Mouse (Mus musculus) heart, postnatal 14 days (tissue): ENCODE measurements around the gene Tenm4. TPM values are rescaled to one million over a fixed set of nuclear protein-coding genes. Genes with fewer than 3 reads are reported as not detected.

Experiments
- DNase-seq, 2 experiments: peaks; one replicate each; pipeline ENCODE4 v3.0.0; 2021 to 2022
- intact Hi-C: fragments of 180-260 bp; cut with DNase I; formaldehyde crosslinking; loops from one replicate; pipeline ENCODE4 v1.15.1; 2025
- total RNA-seq, 2 experiments: library from RNA; stranded (reverse); gene quantifications; 2 replicates each; pipeline ENCODE4 v1.2.3; 2021

The Tenm4 gene
- total RNA-seq, 2 experiments from 2014 or later: 2.1 to 2.3 TPM

DNA sequence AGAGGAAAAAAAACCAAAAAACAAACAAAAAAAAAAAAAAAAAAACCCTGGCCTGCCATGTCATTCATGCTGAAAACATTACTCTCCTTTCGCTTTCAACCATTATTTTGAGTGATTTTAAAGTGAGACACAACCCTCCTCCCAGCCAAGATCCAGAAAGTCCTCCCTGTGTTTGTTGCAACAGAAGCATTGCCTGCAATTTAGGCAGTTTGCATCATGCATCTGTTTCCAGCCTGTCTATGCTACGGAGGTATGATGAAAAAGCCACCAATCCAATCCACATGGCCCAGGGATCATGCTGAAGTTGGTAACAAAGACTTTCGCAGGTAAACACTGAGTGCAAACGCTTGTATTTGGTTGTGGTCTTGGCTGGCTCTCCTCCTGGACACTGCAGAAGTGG lies 158.3 kb downstream of the Tenm4 start:
- intact Hi-C loops: no loop called here
- no peak for DNase-seq

- intact Hi-C loops: no loop called here
- DNase-seq: no peak
These were observed 160.1 kb downstream of the Tenm4 start for GRCm38 (mm10) chr7:96331186-96331585.

DNA sequence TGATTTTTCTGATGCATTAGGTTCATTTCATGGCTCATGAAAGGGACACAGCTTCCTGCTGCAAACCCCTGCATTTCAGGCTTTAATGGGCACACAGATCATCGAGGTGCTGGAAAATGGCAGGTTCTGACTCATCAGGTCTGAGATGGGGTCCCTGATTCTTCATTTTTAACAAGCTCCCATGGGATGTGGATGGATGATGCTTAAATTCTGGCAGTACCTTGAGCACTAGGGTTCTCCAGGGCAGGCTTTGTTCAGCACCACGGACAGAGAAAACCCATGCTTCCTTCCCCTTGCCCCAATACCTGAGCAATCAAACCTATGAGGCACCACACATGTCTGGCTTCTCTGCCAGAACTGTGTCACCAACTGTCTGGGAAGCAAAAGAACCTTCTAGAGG lies 163.3 kb downstream of the Tenm4 start:
- intact Hi-C loops: no loop called here
- peak; percentile 19 to 37 for DNase-seq

- no peak for DNase-seq
- intact Hi-C loops: no loop called here
These were observed 165.3 kb downstream of the Tenm4 start for GRCm38 (mm10) chr7:96336376-96336775.

- intact Hi-C loops: no loop called here
- DNase-seq: no peak
These were observed 169.8 kb downstream of the Tenm4 start for GRCm38 (mm10) chr7:96340826-96341225.

DNA sequence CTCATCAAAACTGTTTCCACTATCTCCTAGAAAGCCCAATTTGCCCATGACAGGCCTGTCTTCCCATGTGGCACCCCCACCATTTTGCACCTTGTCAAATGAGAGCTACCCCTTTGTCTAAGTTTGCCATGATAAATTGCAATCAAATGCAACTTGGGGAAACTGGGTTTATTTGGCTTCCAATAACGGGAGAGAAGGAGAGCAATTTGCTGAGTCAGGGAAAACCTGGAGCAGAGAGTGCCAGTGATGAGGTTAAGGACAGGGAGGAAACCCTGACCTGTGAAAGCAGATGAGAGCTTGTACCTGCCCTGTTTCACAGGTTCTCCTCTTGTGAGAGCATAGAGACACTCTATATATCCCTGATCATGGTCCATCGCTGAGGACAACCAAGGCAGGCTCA lies 170.4 kb downstream of the Tenm4 start:
- DNase-seq: no peak
- intact Hi-C loops: no loop called here

GRCm38 (mm10) chr7:96342996-96343395 lies 171.9 kb downstream of the Tenm4 start:
- intact Hi-C loops: no loop called here

GRCm38 (mm10) chr7:96343667-96344066 lies 172.6 kb downstream of the Tenm4 start:
- no peak for DNase-seq
- intact Hi-C loops: no loop called here

More at GRCm38 (mm10) chr7:96342996-96343395, 171.9 kb downstream of the Tenm4 start:
- DNase-seq: no peak

DNA sequence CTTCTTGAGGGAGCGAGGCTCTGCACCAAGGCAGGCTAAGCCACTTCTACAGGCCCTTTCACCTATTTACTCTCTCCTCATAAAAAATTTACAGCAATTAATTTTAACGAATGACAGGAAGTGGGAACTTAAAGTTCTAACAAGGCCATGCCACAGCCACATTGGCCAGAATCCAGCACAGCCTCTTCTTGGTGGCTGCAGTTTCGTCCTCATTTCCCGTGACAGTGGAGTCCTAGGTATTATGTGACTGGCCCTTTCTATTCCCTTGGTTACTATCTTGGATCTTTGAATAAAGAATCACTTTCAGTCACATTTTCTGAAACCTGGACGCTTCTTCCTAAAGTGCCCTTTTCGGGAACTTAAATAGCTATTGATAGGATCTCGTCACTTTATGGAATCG lies 181.6 kb downstream of the Tenm4 start:
- intact Hi-C loops: no loop called here
- DNase-seq: no peak

DNA sequence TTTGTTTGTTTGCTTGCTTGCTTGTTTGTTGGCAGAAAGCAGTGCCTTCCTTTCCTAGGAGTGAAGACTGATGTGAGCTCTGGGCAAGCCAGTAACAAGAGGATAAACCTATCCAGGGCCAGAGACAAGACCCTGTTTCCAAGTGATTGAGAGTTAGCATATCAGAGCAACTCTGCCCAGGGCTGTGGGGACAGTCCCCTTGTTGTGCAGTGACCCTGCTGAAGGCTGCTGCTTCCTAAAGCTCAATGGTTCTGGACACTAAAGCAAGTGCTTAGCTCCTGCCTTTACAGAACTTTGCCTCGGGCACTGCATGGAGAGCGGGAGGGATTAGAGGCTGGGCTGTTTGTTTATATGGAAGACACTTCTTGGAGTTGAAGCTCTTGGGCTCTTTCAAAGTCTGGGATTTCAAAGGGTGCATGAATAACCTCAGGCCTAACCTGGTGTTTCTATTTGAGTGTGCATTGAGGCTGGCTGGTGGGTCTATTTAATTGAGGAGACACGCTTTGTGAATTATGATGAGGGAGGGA lies 185.3 kb downstream of the Tenm4 start:
- DNase-seq: no peak
- intact Hi-C loops: no loop called here

DNA sequence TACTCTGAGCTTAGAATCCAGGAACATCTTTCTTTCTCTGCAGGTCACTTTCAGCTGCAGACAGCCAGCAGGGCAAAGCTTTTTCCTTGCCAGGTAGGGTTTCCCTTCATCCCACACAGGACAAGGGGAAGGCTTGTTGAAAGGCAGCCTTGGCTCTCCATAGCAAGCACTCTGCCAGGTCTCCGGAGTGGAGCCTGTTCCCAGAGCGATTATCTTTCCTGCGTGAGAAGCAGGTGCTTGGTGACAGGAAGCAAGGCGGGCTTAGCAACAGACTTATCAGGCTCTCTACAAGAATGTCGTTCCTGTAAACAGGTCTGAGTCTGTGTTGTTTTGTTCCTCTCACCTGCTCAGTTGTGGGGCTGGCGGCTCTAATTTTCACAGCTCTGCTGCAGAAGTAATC lies 186.5 kb downstream of the Tenm4 start:
- peak; percentile 39 to 51 for DNase-seq
- intact Hi-C loops: no loop called here

- no peak for DNase-seq
- intact Hi-C loops: loop anchor here (10.0 kb wide), 1 partner anchor 149 kb away; no protein-coding TSS in a partner anchor
These were observed 192.3 kb downstream of the Tenm4 start for GRCm38 (mm10) chr7:96363311-96363710.

- no peak for DNase-seq
- intact Hi-C loops: loop anchor here (10.0 kb wide), 1 partner anchor 155 kb away; no protein-coding TSS in a partner anchor
These were observed 198.9 kb downstream of the Tenm4 start for GRCm38 (mm10) chr7:96369947-96370346.

DNA sequence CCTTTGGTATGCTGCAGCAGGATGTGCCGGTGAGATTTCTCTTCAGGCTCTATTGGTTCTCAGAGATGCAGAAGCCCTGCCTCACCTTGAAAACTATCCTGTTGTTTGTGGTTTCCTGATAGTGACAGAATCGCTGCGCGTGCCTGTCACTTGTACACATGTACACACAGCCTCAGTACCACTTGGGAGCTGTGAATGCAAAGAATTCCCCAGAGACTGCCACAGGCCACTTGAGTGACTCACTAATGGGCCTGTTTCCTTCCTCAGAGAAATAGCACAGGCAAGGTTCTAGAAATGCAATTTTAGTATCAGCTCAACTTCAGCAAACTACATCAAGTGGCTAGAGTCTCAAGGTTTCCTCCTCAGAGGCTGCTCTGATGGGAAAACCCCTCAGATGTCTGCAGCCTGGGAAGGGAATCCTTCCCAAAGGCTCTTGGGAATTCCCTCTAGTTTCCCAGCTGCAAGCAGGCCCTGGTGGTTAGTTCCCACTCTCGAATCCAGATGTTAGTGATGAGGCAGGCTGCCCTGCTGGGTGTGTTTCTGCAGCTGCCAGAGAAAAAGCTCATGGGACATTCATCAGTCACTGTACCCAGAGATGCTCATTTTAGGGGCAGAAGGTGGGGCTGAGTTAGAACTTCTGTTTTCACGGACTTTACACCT lies 203.1 kb downstream of the Tenm4 start:
- intact Hi-C loops: no loop called here
- peak; percentile 6 to 20 for DNase-seq

DNA sequence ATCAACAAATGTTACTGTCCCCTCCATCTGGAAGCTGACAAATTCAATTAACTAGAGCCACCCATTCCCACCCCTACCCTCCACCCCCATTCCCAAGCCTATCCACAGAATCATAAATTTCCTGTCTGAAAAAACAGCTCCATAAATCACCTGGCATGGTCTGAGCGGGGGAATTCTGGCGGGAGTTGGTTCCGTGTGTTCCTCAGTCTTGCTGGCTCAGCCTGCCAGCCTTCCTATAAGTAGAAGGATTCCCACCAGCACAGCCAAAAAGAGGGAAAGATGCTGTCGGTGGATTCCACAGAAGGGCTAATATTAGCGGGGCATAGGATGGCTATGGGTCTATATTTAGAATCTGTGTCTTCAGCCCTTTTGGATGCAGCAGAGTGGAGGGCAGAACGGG lies 204.5 kb downstream of the Tenm4 start:
- intact Hi-C loops: no loop called here
- no peak for DNase-seq

- DNase-seq: no peak
- intact Hi-C loops: no loop called here
These were observed 212.9 kb downstream of the Tenm4 start for GRCm38 (mm10) chr7:96383686-96384528.

GRCm38 (mm10) chr7:96384726-96385500 lies 213.9 kb downstream of the Tenm4 start:
- intact Hi-C loops: no loop called here
- no peak for DNase-seq

GRCm38 (mm10) chr7:96385850-96386249 lies 214.8 kb downstream of the Tenm4 start:
- DNase-seq: no peak
- intact Hi-C loops: no loop called here

GRCm38 (mm10) chr7:96390034-96390670 lies 219.1 kb downstream of the Tenm4 start:
- intact Hi-C loops: no loop called here
- DNase-seq: no peak

GRCm38 (mm10) chr7:96390894-96391293 lies 219.8 kb downstream of the Tenm4 start:
- intact Hi-C loops: no loop called here
- no peak for DNase-seq
